ENCODE assay signal across 31 mouse cellular contexts in genomic region chr2:117511737-117512136, GRCm38 (mm10).
"Had no signal": no experiment of that assay in that cellular context is flagged by ENCODE, and none has a peak within 500 bp of the region (broad histone marks: within the 10 kb centered on the region; RNA-seq: fewer than 3 reads in every experiment).

No protein-coding gene starts in this region.

- H3K4me2 ChIP-seq: heart, embryonic 11.5 days; heart, embryonic 12.5 days; heart, embryonic 13.5 days; heart, embryonic 15.5 days; hindbrain, embryonic 12.5 days; hindbrain, embryonic 13.5 days; hindbrain, embryonic 14.5 days; hindbrain, embryonic 15.5 days; kidney, embryonic 15.5 days had no signal

- H3K36me3 ChIP-seq: heart, embryonic 10.5 days; heart, embryonic 12.5 days; heart, embryonic 13.5 days; heart, embryonic 15.5 days; hindbrain, embryonic 10.5 days; hindbrain, embryonic 12.5 days; hindbrain, embryonic 13.5 days; hindbrain, embryonic 15.5 days; kidney, embryonic 15.5 days had no signal

- ATAC-seq: hindbrain, embryonic 16.5 days; hindbrain, postnatal 0 days; inflammation-experienced regulatory T-cells, adult 6 months had no signal

- H3K4me1 ChIP-seq: hindbrain, embryonic 12.5 days; hindbrain, embryonic 13.5 days; hindbrain, embryonic 15.5 days; kidney, embryonic 15.5 days had no signal

- H3K27ac ChIP-seq: heart, adult 2 months; heart, embryonic 13.5 days; heart, embryonic 15.5 days; hindbrain, embryonic 10.5 days; hindbrain, embryonic 12.5 days; hindbrain, embryonic 13.5 days; hindbrain, embryonic 14.5 days; hindbrain, embryonic 15.5 days; hindbrain, postnatal 0 days; kidney, embryonic 15.5 days; kidney, postnatal 0 days; layer of hippocampus, adult 2 months; left cerebral cortex, adult 2 months had no signal

- H3K27me3 ChIP-seq: heart, embryonic 12.5 days; heart, embryonic 13.5 days; heart, embryonic 15.5 days; hindbrain, embryonic 12.5 days; hindbrain, embryonic 13.5 days; hindbrain, embryonic 15.5 days; kidney, embryonic 15.5 days had no signal

- H3K4me3 ChIP-seq: heart, adult 2 months; heart, embryonic 10.5 days; heart, embryonic 12.5 days; heart, embryonic 13.5 days; heart, embryonic 15.5 days; hindbrain, embryonic 10.5 days; hindbrain, embryonic 12.5 days; hindbrain, embryonic 13.5 days; hindbrain, embryonic 15.5 days; kidney, embryonic 15.5 days; layer of hippocampus, adult 2 months; left cerebral cortex, adult 2 months had no signal

- H3K9ac ChIP-seq: heart, embryonic 12.5 days; heart, embryonic 13.5 days; heart, embryonic 15.5 days; hindbrain, embryonic 12.5 days; hindbrain, embryonic 13.5 days; hindbrain, embryonic 14.5 days; hindbrain, embryonic 15.5 days; kidney, embryonic 15.5 days had no signal

- DNase-seq: heart, adult 2 months; heart, postnatal 10 days; heart, postnatal 14 days; heart, postnatal 36 days; heart, postnatal 4 days; kidney, adult 11 months; kidney, adult 18-20 months; kidney, adult 8-10 months; kidney, adult 9 months; kidney, postnatal 10 days; kidney, postnatal 25 days; kidney, postnatal 4 days; layer of hippocampus, adult 9-11 months; layer of hippocampus, postnatal 36 days had no signal

- H3K9me3 ChIP-seq: heart, embryonic 10.5 days; heart, embryonic 12.5 days; heart, embryonic 13.5 days; heart, embryonic 15.5 days; hindbrain, embryonic 10.5 days; hindbrain, embryonic 12.5 days; hindbrain, embryonic 13.5 days; hindbrain, embryonic 15.5 days; kidney, embryonic 15.5 days had no signal
